Mouse (Mus musculus) fat pad, adult 2 months (tissue): ENCODE data around the gene Gdf5.
A peak's percentile ranks its signal among the peaks of the same experiment; 100 is the strongest.

Experiments
- DNase-seq: peaks from one replicate; pipeline ENCODE4 v3.0.0-alpha.2; 2011; ENCODE audit warnings: low read depth, low spot score; ENCODE audit errors: extremely low read depth

The Gdf5 gene

GRCm38 (mm10) chr2:155945124-155945523, at the start of gene Gdf5:
Gene Gdf5 (minus strand): TSS chr2:155945367.
- DNase-seq: no peak

- peak; percentile 7 for DNase-seq
These were observed 46.7 kb upstream of the Gdf5 start for GRCm38 (mm10) chr2:155991863-155992321.

GRCm38 (mm10) chr2:155991151-155991550, 46.0 kb upstream of the Gdf5 start:
- no peak for DNase-seq

- no peak for DNase-seq
These were observed 43.9 kb upstream of the Gdf5 start for GRCm38 (mm10) chr2:155989085-155989484.

- DNase-seq: no peak
These were observed 42.0 kb upstream of the Gdf5 start for GRCm38 (mm10) chr2:155987131-155987530.

GRCm38 (mm10) chr2:155985776-155986175, 40.6 kb upstream of the Gdf5 start:
- DNase-seq: no peak

- no peak for DNase-seq
These were observed 34.3 kb upstream of the Gdf5 start for GRCm38 (mm10) chr2:155979328-155979991.

GRCm38 (mm10) chr2:155974087-155974731, 29.0 kb upstream of the Gdf5 start:
- no peak for DNase-seq

GRCm38 (mm10) chr2:155973348-155973747, 28.2 kb upstream of the Gdf5 start:
- DNase-seq: no peak

- DNase-seq: no peak
These were observed 17.8 kb upstream of the Gdf5 start for GRCm38 (mm10) chr2:155962991-155963390.

- no peak for DNase-seq
These were observed 16.7 kb upstream of the Gdf5 start for GRCm38 (mm10) chr2:155961862-155962261.

- no peak for DNase-seq
These were observed 14.8 kb upstream of the Gdf5 start for GRCm38 (mm10) chr2:155959981-155960380.

GRCm38 (mm10) chr2:155956134-155957059, 11.2 kb upstream of the Gdf5 start, which contains the start of gene Cep250:
Gene Cep250 (plus strand): TSS chr2:155956458.
- DNase-seq: no peak

- DNase-seq: no peak
These were observed 6.8 kb upstream of the Gdf5 start for GRCm38 (mm10) chr2:155952006-155952405.

GRCm38 (mm10) chr2:155949362-155949761, 4.2 kb upstream of the Gdf5 start:
- DNase-seq: no peak

- no peak for DNase-seq
These were observed 2.3 kb upstream of the Gdf5 start for GRCm38 (mm10) chr2:155947390-155948002.

- no peak for DNase-seq
These were observed 1.3 kb upstream of the Gdf5 start for GRCm38 (mm10) chr2:155946499-155946898.

- no peak for DNase-seq
These were observed 902 bp upstream of the Gdf5 start for GRCm38 (mm10) chr2:155946069-155946468.

GRCm38 (mm10) chr2:155945580-155945979, 413 bp upstream of the Gdf5 start:
- no peak for DNase-seq

- no peak for DNase-seq
These were observed 482 bp downstream of the Gdf5 start for GRCm38 (mm10) chr2:155944685-155945084.

GRCm38 (mm10) chr2:155943463-155943862, 1.7 kb downstream of the Gdf5 start:
- DNase-seq: no peak
